Mouse (Mus musculus) midbrain, embryonic 16.5 days (tissue): Measurements from ENCODE around the gene Gm28048. TPM values are rescaled to one million over a fixed set of nuclear protein-coding genes. Genes with fewer than 3 reads are reported as not detected.

Experiments
- ATAC-seq: fragments of 200-750 bp; cut with Nextera tagmentation; 2 replicates; pipeline ENCODE4 v1.8.0; 2017; ENCODE audit warnings: moderate TSS enrichment
- H3K27ac ChIP-seq: fragments of 300-500 bp; sonication (generic); 2 replicates; pipeline ENCODE4 v1.5.1; 2014; ENCODE audit warnings: mild to moderate bottlenecking, low read length, mixed read lengths
- H3K27me3 ChIP-seq: fragments of 300-500 bp; sonication (generic); 2 replicates; pipeline ENCODE4 v1.6.1; 2014; ENCODE audit warnings: low read depth, low read length, mixed read lengths; ENCODE audit not compliant: control insufficient read depth, insufficient read depth
- H3K36me3 ChIP-seq: fragments of 300-500 bp; sonication (generic); 2 replicates; pipeline ENCODE4 v1.6.1; 2014; ENCODE audit warnings: mild to moderate bottlenecking, low read length, moderate library complexity, mixed read lengths; ENCODE audit not compliant: control insufficient read depth, insufficient read depth
- H3K4me1 ChIP-seq: fragments of 300-500 bp; sonication (generic); 2 replicates; pipeline ENCODE4 v1.6.1; 2014; ENCODE audit warnings: mild to moderate bottlenecking, low read length, mixed read lengths; ENCODE audit not compliant: control insufficient read depth, insufficient read depth
- H3K4me2 ChIP-seq: fragments of 300-500 bp; sonication (generic); 2 replicates; pipeline ENCODE4 v1.6.1; 2014; ENCODE audit warnings: mild to moderate bottlenecking, low read length, mixed read lengths
- H3K4me3 ChIP-seq: fragments of 300-500 bp; sonication (generic); 2 replicates; pipeline ENCODE4 v1.5.1; 2014; ENCODE audit warnings: low read depth, mild to moderate bottlenecking, low read length, moderate library complexity, mixed read lengths
- H3K9ac ChIP-seq: fragments of 300-500 bp; sonication (generic); 2 replicates; pipeline ENCODE4 v1.6.1; 2014; ENCODE audit warnings: low read depth, low read length, mixed read lengths
- H3K9me3 ChIP-seq: fragments of 300-500 bp; sonication (generic); replicated peaks from 2 replicates; pipeline ENCODE4 v1.6.1; 2014; ENCODE audit warnings: mild to moderate bottlenecking, low read length, mixed read lengths; ENCODE audit not compliant: control insufficient read depth, poor library complexity, severe bottlenecking
- WGBS: fragments of 180-500 bp; shearing (Covaris S2); extraction: QIAGEN DNeasy Blood & Tissue Kit; methylation state at CpG from one replicate; pipeline ENCODE4 v1.1.7; 2014; 5-methylcytosine and 5-hydroxymethylcytosine counted together
- polyA plus RNA-seq: library from polyadenylated mRNA; unstranded; fragments of >200 nt; fragmentation: Nextera tagmentation; extraction: Ambion mirVana; gene quantifications from 2 replicates; pipeline ENCODE4 v1.2.1, GENCODE M21; 2015

The Gm28048 gene
- 2.9 and 5.7 TPM in 2 replicates for polyA plus RNA-seq

DNA sequence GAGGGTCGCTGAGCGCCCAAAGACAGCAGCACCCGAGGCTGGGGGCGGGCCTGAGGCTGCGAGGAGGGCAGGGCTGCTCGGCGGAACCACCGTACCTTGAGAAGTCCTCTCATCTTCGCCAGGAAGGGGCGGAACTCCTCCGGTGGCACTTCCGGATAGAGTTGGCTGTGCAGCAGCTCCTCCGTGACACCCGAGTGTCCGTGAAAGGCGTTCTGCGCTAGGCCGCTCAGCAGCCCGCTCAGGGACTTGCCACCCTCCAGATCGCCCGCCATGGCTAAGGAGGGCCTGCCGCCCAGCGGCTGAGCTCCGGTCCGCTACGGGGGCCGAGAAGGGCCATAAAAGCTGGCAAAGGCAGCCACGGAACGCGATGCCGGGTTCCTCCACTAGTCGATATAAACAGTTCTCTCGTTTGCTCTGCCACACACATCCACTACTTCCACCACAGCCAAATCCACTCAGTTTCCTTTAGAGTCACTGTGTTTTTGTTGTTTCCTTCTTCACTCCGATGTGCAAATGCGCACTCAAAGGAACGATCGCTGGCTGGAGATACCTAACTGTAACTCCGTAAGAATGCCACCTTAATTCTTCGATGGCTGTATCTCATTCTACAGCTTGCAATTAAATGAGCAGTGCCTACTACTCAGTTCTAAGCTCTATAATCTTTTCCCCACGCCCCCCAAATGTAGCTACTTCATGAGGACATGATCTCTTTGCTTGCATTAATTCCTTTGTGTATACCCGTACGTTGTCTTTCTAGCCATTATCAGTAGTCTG is at the start of gene Gm28048, which contains the start of gene Commd1:
Gene Gm28048 (minus strand): TSS at position 107 of the 774 bp plus-strand sequence.
Gene Commd1 (minus strand): TSS at position 399 of the 774 bp plus-strand sequence.
- H3K9ac ChIP-seq = peak within 1 kb of the TSS; percentile 69
- peak; percentile 95 for ATAC-seq
- H3K4me1 ChIP-seq = peaks cover 21% of the 10 kb centered on the region
- H3K27ac ChIP-seq = peak within 1 kb of the TSS; percentile 92
- peak within 1 kb of the TSS; percentile 68 for H3K4me2 ChIP-seq
- WGBS = 2% methylated on average over 41 of the region's 42 CpGs
- H3K4me3 ChIP-seq = peak within 1 kb of the TSS; percentile 58
- no peaks in the 10 kb centered on the region for H3K27me3 ChIP-seq
- no peaks in the 10 kb centered on the region for H3K9me3 ChIP-seq
- no peaks in the 10 kb centered on the region for H3K36me3 ChIP-seq

DNA sequence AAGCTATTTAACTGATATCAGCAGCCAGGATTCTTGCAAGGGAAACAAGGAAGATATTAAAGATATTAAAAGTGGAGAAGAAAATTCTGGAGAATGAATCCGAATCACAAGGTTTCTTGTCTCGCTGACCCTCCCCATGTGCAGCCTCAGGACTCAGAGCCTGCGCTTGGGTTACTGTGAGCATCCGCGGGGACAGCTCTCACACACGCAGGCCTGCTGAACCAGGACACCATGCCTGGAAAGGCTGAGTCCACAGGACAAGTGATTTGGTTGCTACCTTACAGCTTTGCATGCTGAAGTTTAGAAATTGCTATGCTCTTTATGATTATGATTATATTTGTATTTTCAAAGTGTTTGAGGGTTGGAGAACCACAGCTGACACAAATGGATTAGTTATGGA is 47.5 kb upstream of the Gm28048 start:
- H3K27ac ChIP-seq = no peak overlapping the region
- no peaks in the 10 kb centered on the region for H3K27me3 ChIP-seq
- H3K4me3 ChIP-seq = no peak overlapping the region
- ATAC-seq = no peak
- no peaks in the 10 kb centered on the region for H3K4me1 ChIP-seq
- H3K4me2 ChIP-seq = no peak overlapping the region
- no peaks in the 10 kb centered on the region for H3K9me3 ChIP-seq
- 88% methylated on average over 6 of the region's 6 CpGs for WGBS
- no peaks in the 10 kb centered on the region for H3K36me3 ChIP-seq
- no peak overlapping the region for H3K9ac ChIP-seq

- no peak overlapping the region for H3K27ac ChIP-seq
- H3K9ac ChIP-seq = no peak overlapping the region
- no peaks in the 10 kb centered on the region for H3K36me3 ChIP-seq
- no peaks in the 10 kb centered on the region for H3K4me1 ChIP-seq
- no peak overlapping the region for H3K4me2 ChIP-seq
- WGBS = 71% methylated on average over 3 of the region's 3 CpGs
- ATAC-seq = no peak
- H3K4me3 ChIP-seq = no peak overlapping the region
- H3K9me3 ChIP-seq = no peaks in the 10 kb centered on the region
- H3K27me3 ChIP-seq = no peaks in the 10 kb centered on the region
These were observed 47.1 kb upstream of the Gm28048 start for GRCm38 (mm10) chr11:23028957-23029356.

GRCm38 (mm10) chr11:23024169-23024568 is 42.3 kb upstream of the Gm28048 start:
- no peak overlapping the region for H3K27ac ChIP-seq
- H3K4me1 ChIP-seq = no peaks in the 10 kb centered on the region
- no peak overlapping the region for H3K9ac ChIP-seq
- no peaks in the 10 kb centered on the region for H3K9me3 ChIP-seq
- no peak overlapping the region for H3K4me3 ChIP-seq
- no peaks in the 10 kb centered on the region for H3K36me3 ChIP-seq
- 44% methylated on average over 3 of the region's 3 CpGs for WGBS
- no peak for ATAC-seq
- no peak overlapping the region for H3K4me2 ChIP-seq
- no peaks in the 10 kb centered on the region for H3K27me3 ChIP-seq

DNA sequence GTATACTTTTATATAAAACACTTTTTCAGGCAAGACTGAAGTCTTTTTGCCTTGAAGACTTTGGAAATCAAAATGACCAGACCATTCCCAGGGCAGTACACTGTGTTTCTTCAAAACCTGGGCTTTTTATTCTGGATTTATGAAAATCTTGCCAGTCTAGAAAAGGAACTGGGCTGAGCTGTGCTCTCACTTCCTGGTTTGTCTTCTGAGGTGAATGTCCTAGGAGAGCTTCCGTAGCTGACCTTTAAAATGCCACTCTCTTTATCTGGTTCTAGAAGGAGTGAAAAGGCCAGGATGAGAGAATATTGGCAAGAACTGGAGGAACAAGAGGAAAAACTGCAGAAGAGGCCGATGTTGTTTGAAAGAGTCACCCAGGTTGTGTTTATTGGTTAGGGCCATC is 41.3 kb upstream of the Gm28048 start:
- WGBS = 98% methylated on average over 2 of the region's 2 CpGs
- no peaks in the 10 kb centered on the region for H3K4me1 ChIP-seq
- H3K27ac ChIP-seq = no peak overlapping the region
- H3K27me3 ChIP-seq = no peaks in the 10 kb centered on the region
- no peak overlapping the region for H3K9ac ChIP-seq
- H3K36me3 ChIP-seq = no peaks in the 10 kb centered on the region
- H3K4me2 ChIP-seq = no peak overlapping the region
- no peaks in the 10 kb centered on the region for H3K9me3 ChIP-seq
- no peak overlapping the region for H3K4me3 ChIP-seq
- ATAC-seq = no peak

DNA sequence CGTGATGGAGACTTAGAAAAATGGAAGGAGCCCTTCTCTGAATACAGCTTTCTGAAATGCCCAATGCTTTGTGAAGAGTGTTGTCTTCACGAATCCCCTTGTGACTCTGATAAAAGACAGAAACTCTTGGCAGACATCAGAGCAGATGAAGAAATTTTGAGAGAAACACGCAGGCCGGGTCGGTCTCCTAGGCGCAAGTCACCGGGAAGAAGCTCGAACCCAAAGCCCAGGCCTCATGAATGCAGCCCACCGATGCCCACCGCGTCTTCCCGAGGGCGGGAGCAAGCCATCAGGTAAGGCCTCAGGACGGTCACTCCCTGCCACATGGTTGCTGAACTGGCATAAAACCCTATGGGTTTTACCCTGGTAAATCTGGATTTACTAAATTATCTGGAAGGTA is 39.0 kb upstream of the Gm28048 start:
- Histone ChIP-seq H3K4me2 (no peak overlapping the region), H3K4me3 (no peak overlapping the region), H3K27ac (no peak overlapping the region), H3K27me3 (no peaks in the 10 kb centered on the region), H3K36me3 (no peaks in the 10 kb centered on the region), H3K4me1 (no peaks in the 10 kb centered on the region), H3K9me3 (no peaks in the 10 kb centered on the region), H3K9ac (no peak overlapping the region)
- ATAC-seq = no peak
- 92% methylated on average over 14 of the region's 14 CpGs for WGBS

- Histone ChIP-seq H3K9ac (no peak overlapping the region), H3K4me2 (no peak overlapping the region), H3K27ac (no peak overlapping the region), H3K9me3 (no peaks in the 10 kb centered on the region), H3K36me3 (no peaks in the 10 kb centered on the region), H3K27me3 (no peaks in the 10 kb centered on the region), H3K4me3 (no peak overlapping the region), H3K4me1 (no peaks in the 10 kb centered on the region)
- no peak for ATAC-seq
- 63% methylated on average over 24 of the region's 24 CpGs for WGBS
These were observed 38.4 kb upstream of the Gm28048 start for GRCm38 (mm10) chr11:23020116-23020770.

GRCm38 (mm10) chr11:23017943-23018342 is 36.1 kb upstream of the Gm28048 start:
- H3K4me3 ChIP-seq = no peak overlapping the region
- H3K27ac ChIP-seq = no peak overlapping the region
- no peak overlapping the region for H3K9ac ChIP-seq
- H3K4me1 ChIP-seq = no peaks in the 10 kb centered on the region
- WGBS = 96% methylated on average over 4 of the region's 4 CpGs
- ATAC-seq = no peak
- H3K9me3 ChIP-seq = no peaks in the 10 kb centered on the region
- H3K4me2 ChIP-seq = no peak overlapping the region
- no peaks in the 10 kb centered on the region for H3K36me3 ChIP-seq
- no peaks in the 10 kb centered on the region for H3K27me3 ChIP-seq

GRCm38 (mm10) chr11:23014996-23015395 is 33.1 kb upstream of the Gm28048 start:
- no peak for ATAC-seq
- WGBS = 74% methylated on average over 6 of the region's 6 CpGs
- Histone ChIP-seq H3K4me2 (no peak overlapping the region), H3K4me1 (no peaks in the 10 kb centered on the region), H3K36me3 (no peaks in the 10 kb centered on the region), H3K4me3 (no peak overlapping the region), H3K27ac (no peak overlapping the region), H3K27me3 (no peaks in the 10 kb centered on the region), H3K9ac (no peak overlapping the region), H3K9me3 (no peaks in the 10 kb centered on the region)
